Mouse (Mus musculus): Measurements from ENCODE around the gene Rhbdf1. TPM values are rescaled to one million over a fixed set of nuclear protein-coding genes. Genes with fewer than 3 reads are reported as not detected.
A peak's percentile ranks its signal among the peaks of the same experiment; 100 is the strongest.

The Rhbdf1 gene
- polyA plus RNA-seq, 1 experiment = 195 TPM

- TF ChIP-seq CTCF (IDR thresholded peaks at IDR 0.05; ENCODE audit: insufficient read depth, low read length) (no peak), POLR2A (IDR thresholded peaks at IDR 0.05; ENCODE audit: borderline replicate concordance, extremely low read depth, low read depth, low read length) (no peak)
- no peak overlapping the region for H3K4me3 ChIP-seq (replicated peaks; ENCODE audit: extremely low read depth, low read depth, low read length)
- H3K4me1 ChIP-seq (ENCODE audit: control insufficient read depth, insufficient read depth, low read length) = no peaks in the 10 kb centered on the region
- DNase-seq = no peak
- WGBS = 82% methylated on average over 4 of the region's 4 CpGs
Measured at GRCm38 (mm10) chr11:32187256-32187655, 34.8 kb downstream of the Rhbdf1 start.

- TF ChIP-seq CTCF (IDR thresholded peaks at IDR 0.05; ENCODE audit: insufficient read depth, low read length) (no peak), POLR2A (IDR thresholded peaks at IDR 0.05; ENCODE audit: borderline replicate concordance, extremely low read depth, low read depth, low read length) (no peak)
- DNase-seq = no peak
- WGBS = 64% methylated on average over 3 of the region's 3 CpGs
- Histone ChIP-seq H3K4me1 (ENCODE audit: control insufficient read depth, insufficient read depth, low read length) (no peaks in the 10 kb centered on the region), H3K4me3 (replicated peaks; ENCODE audit: extremely low read depth, low read depth, low read length) (no peak overlapping the region)
Measured at GRCm38 (mm10) chr11:32186031-32186430, 36.1 kb downstream of the Rhbdf1 start.

DNA sequence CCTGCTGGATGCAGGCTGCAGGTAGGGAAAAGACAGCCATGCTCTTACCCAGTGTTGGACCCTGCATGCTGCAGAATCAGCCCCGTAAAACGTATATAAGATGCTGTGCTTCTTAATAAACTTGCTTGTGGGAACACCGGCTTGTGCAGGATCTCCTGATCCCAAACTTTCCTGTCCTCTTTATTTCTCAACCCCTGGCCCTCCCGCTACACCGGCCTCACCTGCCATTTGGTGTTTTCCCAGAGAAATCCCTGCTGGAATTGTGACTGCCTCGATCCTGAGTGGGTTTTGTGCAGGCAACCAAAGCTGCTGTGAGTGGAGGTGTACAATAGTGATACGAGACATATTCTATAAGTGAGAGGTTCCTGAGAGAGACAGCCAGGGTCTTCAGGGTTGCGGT lies 37.6 kb downstream of the Rhbdf1 start:
- DNase-seq = no peak
- TF ChIP-seq CTCF (IDR thresholded peaks at IDR 0.05; ENCODE audit: insufficient read depth, low read length) = no peak
- Histone ChIP-seq H3K4me1 (ENCODE audit: control insufficient read depth, insufficient read depth, low read length) (no peaks in the 10 kb centered on the region), H3K4me3 (replicated peaks; ENCODE audit: extremely low read depth, low read depth, low read length) (no peak overlapping the region)
- WGBS = 86% methylated on average over 8 of the region's 8 CpGs

- H3K4me1 ChIP-seq (ENCODE audit: control insufficient read depth, insufficient read depth, low read length) = no peaks in the 10 kb centered on the region
- DNase-seq = peak; percentile 77
- H3K4me3 ChIP-seq (replicated peaks; ENCODE audit: extremely low read depth, low read depth, low read length) = no peak overlapping the region
- peak; percentile 93 for TF ChIP-seq CTCF (IDR thresholded peaks at IDR 0.05; ENCODE audit: insufficient read depth, low read length)
- no peak for TF ChIP-seq POLR2A (IDR thresholded peaks at IDR 0.05; ENCODE audit: borderline replicate concordance, extremely low read depth, low read depth, low read length)
- WGBS = 40% methylated on average over 25 of the region's 25 CpGs
Measured at GRCm38 (mm10) chr11:32181973-32182868, 39.9 kb downstream of the Rhbdf1 start.

DNA sequence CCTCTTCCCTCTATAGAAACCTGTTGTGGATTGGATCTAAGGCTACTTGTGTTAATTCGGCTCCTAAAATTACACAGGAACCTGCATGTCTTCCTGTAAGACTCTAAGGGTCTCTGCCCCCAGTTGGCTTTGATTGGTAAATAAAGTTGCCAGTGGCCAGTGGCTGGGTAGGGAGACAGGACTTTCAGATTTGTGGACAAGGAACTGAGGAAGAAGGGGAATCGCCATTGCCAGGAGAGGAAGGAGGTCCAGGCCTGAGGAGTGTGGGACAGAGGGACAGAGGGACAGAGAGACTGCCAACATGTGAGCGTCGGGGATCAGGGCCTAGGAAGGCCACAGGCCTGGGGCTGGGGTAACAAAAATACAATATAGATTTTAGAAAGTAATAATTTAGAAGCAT lies 40.9 kb downstream of the Rhbdf1 start:
- Histone ChIP-seq H3K4me3 (replicated peaks; ENCODE audit: extremely low read depth, low read depth, low read length) (no peak overlapping the region), H3K4me1 (ENCODE audit: control insufficient read depth, insufficient read depth, low read length) (no peaks in the 10 kb centered on the region)
- 86% methylated on average over 4 of the region's 4 CpGs for WGBS

DNA sequence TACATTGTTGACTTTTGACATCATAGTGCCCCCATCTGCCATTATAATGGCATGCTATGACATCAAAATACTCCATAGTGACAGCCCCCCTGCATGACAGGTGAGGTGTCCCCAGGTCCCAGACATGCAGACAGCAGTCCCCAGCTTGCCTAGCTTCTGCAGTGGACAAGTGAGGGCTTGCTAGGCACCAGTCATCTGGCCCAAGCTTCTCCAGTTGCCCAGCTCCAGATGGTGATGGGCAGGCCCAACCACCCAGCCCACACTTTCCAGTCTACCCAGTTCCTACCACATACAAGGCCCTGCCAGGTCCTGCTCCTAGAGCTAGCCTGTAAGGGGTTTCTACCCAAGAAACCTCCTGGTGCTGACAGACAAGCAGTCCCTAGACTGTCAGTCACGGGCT lies 43.6 kb downstream of the Rhbdf1 start:
- TF ChIP-seq POLR2A (IDR thresholded peaks at IDR 0.05; ENCODE audit: borderline replicate concordance, extremely low read depth, low read depth, low read length) = no peak
- no peak for TF ChIP-seq CTCF (IDR thresholded peaks at IDR 0.05; ENCODE audit: insufficient read depth, low read length)
- WGBS = 78% methylated on average over 1 of the region's 1 CpGs
- Histone ChIP-seq H3K4me3 (replicated peaks; ENCODE audit: extremely low read depth, low read depth, low read length) (no peak overlapping the region), H3K4me1 (ENCODE audit: control insufficient read depth, insufficient read depth, low read length) (no peaks in the 10 kb centered on the region)
- no peak for DNase-seq

More for the DNA sequence above, 40.9 kb downstream of the Rhbdf1 start:
- no peak for TF ChIP-seq CTCF (IDR thresholded peaks at IDR 0.05; ENCODE audit: insufficient read depth, low read length)
- TF ChIP-seq POLR2A (IDR thresholded peaks at IDR 0.05; ENCODE audit: borderline replicate concordance, extremely low read depth, low read depth, low read length) = no peak
- DNase-seq = no peak

DNA sequence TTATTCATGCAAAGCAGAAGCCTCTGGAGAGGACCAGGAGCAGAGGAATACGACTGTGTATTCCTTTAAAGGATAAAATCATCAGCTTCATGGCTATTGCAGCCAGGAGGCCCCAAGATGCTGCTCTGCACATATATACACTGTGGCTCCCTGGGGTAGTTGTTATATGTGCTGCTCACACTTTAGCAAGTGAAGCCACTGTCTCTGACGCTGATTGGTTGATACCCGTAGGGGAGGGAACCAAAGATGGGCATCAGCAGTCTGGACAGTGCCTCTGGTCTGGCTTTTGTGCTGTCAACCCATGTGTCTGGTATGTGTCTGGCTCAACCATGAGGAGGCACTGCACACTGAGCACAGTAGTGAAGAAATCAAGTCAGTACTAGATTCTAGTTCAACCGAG lies 55.4 kb downstream of the Rhbdf1 start:
- DNase-seq = no peak
- WGBS = 66% methylated on average over 4 of the region's 4 CpGs
- H3K4me1 ChIP-seq (ENCODE audit: control insufficient read depth, insufficient read depth, low read length) = no peaks in the 10 kb centered on the region
- no peak for TF ChIP-seq POLR2A (IDR thresholded peaks at IDR 0.05; ENCODE audit: borderline replicate concordance, extremely low read depth, low read depth, low read length)
- TF ChIP-seq CTCF (IDR thresholded peaks at IDR 0.05; ENCODE audit: insufficient read depth, low read length) = no peak
- no peak overlapping the region for H3K4me3 ChIP-seq (replicated peaks; ENCODE audit: extremely low read depth, low read depth, low read length)

DNA sequence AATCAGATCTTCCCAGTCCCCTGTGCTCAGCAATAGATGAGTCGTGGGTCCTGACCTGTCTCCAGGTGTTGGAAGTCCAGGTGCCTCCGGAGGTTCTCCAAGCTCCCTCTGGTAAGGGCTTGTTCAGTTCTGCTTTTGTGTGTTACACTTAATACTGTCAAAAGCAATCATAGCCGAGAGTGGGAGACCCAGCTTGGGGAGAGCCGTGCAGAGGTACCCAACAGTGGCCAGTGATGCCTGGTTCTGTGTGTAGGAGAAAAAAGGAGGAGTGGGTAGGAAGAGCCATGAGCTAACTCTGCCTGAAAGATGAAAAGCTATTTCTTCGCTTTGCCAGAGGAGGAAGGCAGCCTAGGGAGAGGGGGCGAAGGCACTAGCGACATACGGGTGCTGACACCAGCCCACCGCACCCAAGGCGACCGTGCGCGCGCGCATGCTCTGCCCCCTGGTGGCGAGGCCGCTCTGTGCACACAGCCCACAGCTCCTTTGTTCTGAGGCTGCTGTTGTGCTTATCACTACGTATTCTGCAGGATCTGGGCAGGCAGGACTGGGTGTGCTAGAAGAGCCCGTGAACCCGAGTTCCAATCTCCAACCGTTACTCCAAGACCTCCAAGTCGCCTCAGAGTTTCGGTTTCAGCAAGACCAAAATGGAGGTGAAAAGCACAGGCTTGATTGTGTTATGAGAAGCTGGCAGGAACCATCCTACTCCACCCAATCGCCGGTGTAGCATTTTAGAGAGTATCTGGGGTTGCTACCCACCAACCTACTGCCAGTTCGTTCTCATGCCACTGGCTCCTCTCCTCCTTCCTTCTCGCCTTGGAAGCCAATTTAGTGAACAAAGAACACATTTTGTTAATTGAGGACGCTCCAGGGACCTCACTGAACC lies 59.9 kb downstream of the Rhbdf1 start:
- DNase-seq = peak; percentile 63
- 14% methylated on average over 28 of the region's 28 CpGs for WGBS
- H3K4me1 ChIP-seq (ENCODE audit: control insufficient read depth, insufficient read depth, low read length) = no peaks in the 10 kb centered on the region

DNA sequence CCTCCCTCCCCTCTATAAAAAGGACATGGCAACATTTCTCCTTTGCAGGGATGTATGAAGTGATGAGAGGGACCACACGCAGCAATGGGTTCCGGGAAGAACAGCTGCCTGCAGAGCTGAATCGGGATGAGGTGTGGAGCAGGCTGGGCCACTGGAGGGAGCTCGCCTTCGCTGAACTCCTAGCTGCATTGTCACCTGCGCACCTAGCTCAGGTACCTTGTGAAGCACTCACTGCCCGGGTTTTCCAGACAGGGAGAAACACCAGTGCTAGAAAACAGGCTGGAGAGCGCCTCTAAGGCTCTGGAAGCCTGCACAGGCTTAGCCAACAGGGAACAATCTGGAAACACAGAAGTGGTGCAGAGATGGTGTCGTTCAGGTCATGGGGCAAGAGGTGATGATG lies 60.6 kb downstream of the Rhbdf1 start:
- peak; percentile 11 for DNase-seq
- 13% methylated on average over 9 of the region's 9 CpGs for WGBS

More for the DNA sequence above, 59.9 kb downstream of the Rhbdf1 start:
- TF ChIP-seq CTCF (IDR thresholded peaks at IDR 0.05; ENCODE audit: insufficient read depth, low read length) (peak; percentile 68), POLR2A (IDR thresholded peaks at IDR 0.05; ENCODE audit: borderline replicate concordance, extremely low read depth, low read depth, low read length) (no peak)
- no peak overlapping the region for H3K4me3 ChIP-seq (replicated peaks; ENCODE audit: extremely low read depth, low read depth, low read length)

More for the DNA sequence above, 60.6 kb downstream of the Rhbdf1 start:
- TF ChIP-seq POLR2A (IDR thresholded peaks at IDR 0.05; ENCODE audit: borderline replicate concordance, extremely low read depth, low read depth, low read length) (no peak), CTCF (IDR thresholded peaks at IDR 0.05; ENCODE audit: insufficient read depth, low read length) (0 out of 2 replicates have a peak, but pooled peaks have one; percentile 13)
- Histone ChIP-seq H3K4me3 (replicated peaks; ENCODE audit: extremely low read depth, low read depth, low read length) (no peak overlapping the region), H3K4me1 (ENCODE audit: control insufficient read depth, insufficient read depth, low read length) (no peaks in the 10 kb centered on the region)
